Mouse (Mus musculus): Measurements from ENCODE around the gene Zfp106.

Gene Zfp106

GRCm38 (mm10) chr2:120539778-120540208 lies 23.9 kb downstream of the Zfp106 start:
- DNase-seq, result peak; percentile 33

GRCm38 (mm10) chr2:120539333-120539732 lies 24.3 kb downstream of the Zfp106 start:
- DNase-seq, result peak; percentile 9

- DNase-seq, result no peak
Observed at GRCm38 (mm10) chr2:120531223-120531622, 32.4 kb downstream of the Zfp106 start.

GRCm38 (mm10) chr2:120529531-120529930 lies 34.1 kb downstream of the Zfp106 start:
- DNase-seq, result no peak

- DNase-seq, result no peak
Observed at GRCm38 (mm10) chr2:120526771-120527170, 36.9 kb downstream of the Zfp106 start.

GRCm38 (mm10) chr2:120518547-120519210 lies 45.0 kb downstream of the Zfp106 start:
- no peak for DNase-seq

- no peak for DNase-seq
Observed at GRCm38 (mm10) chr2:120514181-120514580, 49.5 kb downstream of the Zfp106 start.

- DNase-seq, result no peak
Observed at GRCm38 (mm10) chr2:120503992-120504391, 59.7 kb downstream of the Zfp106 start.

GRCm38 (mm10) chr2:120503094-120503493 lies 60.5 kb downstream of the Zfp106 start:
- DNase-seq, result no peak

GRCm38 (mm10) chr2:120502605-120502990 lies 61.0 kb downstream of the Zfp106 start:
- peak; percentile 20 for DNase-seq

- peak; percentile 5 for DNase-seq
Observed at GRCm38 (mm10) chr2:120501931-120502604, 61.6 kb downstream of the Zfp106 start.

- DNase-seq, result no peak
Observed at GRCm38 (mm10) chr2:120501136-120501918, 62.3 kb downstream of the Zfp106 start.

GRCm38 (mm10) chr2:120499971-120500471 lies 63.6 kb downstream of the Zfp106 start:
- no peak for DNase-seq

GRCm38 (mm10) chr2:120496511-120496910 lies 67.1 kb downstream of the Zfp106 start:
- DNase-seq, result no peak

GRCm38 (mm10) chr2:120493254-120493653 lies 70.4 kb downstream of the Zfp106 start:
- DNase-seq, result no peak

GRCm38 (mm10) chr2:120484241-120484640 lies 79.4 kb downstream of the Zfp106 start:
- DNase-seq, result no peak

- DNase-seq, result no peak
Observed at GRCm38 (mm10) chr2:120482506-120483389, 80.9 kb downstream of the Zfp106 start.

GRCm38 (mm10) chr2:120481921-120482320 lies 81.7 kb downstream of the Zfp106 start:
- DNase-seq, result no peak

- peak; percentile 20 for DNase-seq
Observed at GRCm38 (mm10) chr2:120478600-120478999, 85.0 kb downstream of the Zfp106 start.

- no peak for DNase-seq
Observed at GRCm38 (mm10) chr2:120476277-120477087, 87.2 kb downstream of the Zfp106 start.

- DNase-seq, result peak; percentile 46
Observed at GRCm38 (mm10) chr2:120470856-120471255, 92.8 kb downstream of the Zfp106 start.

- no peak for DNase-seq
Observed at GRCm38 (mm10) chr2:120469715-120470114, 93.9 kb downstream of the Zfp106 start.

Measured in cerebellum, adult 8-10 months (tissue).